Mouse (Mus musculus): ENCODE results near the gene Ccdc85a. TPM values are rescaled to one million over a fixed set of nuclear protein-coding genes. Genes with fewer than 3 reads are reported as not detected.

Ccdc85a gene
- 0.12 and 0.25 TPM in 2 replicates for total RNA-seq (2017)

DNA sequence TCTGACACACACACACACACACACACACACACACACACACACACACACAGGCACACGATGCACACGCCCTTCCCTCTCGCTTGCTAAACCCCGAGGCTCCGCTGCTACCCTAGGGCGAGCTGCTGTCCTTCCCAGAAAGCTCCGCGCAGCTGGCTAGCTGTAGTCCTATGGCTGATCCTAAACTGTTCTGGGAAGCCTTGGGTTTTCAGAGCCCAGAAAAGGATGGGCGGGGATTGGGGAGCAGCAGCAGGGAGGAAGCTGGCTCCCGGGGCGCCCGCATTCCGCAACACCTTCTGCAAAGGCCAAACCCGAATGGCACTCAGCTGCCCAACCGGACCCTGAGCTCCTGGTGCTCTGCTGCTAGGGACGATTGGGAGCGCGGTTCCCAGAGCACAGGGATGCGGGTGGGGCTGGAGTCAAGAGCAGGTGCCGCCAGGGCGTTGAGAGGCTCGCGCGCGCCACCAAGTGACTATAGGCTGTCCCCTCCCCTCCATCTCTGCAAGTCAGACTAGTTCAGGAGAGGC is at the start of gene Ccdc85a:
Ccdc85a (minus strand) TSS at position 414 of the 524 bp plus-strand sequence.
- ATAC-seq (ENCODE audit: extremely low read depth, insufficient number of reproducible peaks, low FRiP score, poor library complexity, severe bottlenecking): no peak

DNA sequence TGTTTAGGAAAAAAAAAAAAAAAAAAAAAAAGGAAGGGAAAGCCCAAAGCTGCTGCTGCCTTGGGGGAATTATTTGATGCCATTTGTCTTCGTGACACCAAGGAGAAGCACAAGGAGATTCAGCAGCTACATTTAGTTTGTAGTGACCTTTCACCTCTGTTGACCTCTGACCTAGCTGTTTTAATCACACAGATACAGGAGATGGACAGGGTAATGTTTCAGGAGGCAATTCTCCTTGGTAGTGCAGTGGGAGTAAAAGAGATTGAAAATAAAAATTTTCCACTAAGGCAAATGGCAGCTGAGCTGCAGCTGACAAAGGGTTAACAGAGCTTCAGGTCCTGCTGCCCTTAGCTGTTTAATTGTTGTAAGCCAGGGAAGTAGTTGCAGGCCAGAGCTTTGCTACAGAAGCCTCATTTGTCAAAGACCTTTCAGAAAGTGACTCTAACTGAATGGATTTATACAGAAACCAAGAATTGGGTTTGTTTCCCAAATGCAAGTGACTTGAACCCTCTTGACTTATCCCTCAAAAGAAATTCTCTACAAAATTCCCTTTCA is 49.5 kb upstream of the Ccdc85a start:
- no peak for ATAC-seq (ENCODE audit: extremely low read depth, insufficient number of reproducible peaks, low FRiP score, poor library complexity, severe bottlenecking)

DNA sequence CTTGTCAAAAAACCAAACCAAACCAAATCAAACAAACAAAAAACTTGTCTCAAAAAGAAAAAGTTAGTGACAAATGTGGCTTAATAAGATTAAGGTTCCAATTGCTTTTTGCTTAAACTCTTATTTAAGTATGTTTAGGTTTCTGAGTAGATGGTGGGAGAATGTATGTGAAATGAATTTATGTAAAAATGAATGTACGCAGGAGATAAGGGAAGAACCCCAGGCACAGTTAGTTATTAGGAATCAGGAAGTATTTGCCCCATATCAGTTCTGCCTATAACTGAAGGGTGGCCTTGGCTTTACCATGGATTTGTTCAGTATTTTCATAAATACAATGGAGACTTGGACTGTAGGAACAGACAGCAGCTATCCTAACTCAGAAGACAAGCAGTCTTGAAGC is 49.0 kb upstream of the Ccdc85a start:
- no peak for ATAC-seq (ENCODE audit: extremely low read depth, insufficient number of reproducible peaks, low FRiP score, poor library complexity, severe bottlenecking)

DNA sequence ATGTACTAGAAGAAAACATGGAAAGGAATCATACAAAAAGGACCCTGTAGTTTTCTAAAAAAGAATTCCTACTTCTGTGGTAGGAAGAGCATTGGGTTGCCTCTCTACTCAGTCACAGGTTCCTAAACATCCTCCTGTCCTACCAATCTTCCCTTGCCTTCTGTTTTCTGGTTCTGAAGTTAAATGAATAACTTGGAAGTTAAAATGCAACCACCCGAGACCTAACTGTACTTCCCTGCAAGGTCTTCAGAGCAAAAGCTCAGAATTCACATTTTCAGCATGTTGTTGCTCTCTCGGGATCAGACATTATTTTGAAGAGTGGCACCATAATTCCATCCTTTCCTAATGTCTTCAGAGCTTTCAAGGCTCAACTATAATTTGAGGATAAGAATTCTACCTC is 46.6 kb upstream of the Ccdc85a start:
- ATAC-seq (ENCODE audit: extremely low read depth, insufficient number of reproducible peaks, low FRiP score, poor library complexity, severe bottlenecking): no peak

DNA sequence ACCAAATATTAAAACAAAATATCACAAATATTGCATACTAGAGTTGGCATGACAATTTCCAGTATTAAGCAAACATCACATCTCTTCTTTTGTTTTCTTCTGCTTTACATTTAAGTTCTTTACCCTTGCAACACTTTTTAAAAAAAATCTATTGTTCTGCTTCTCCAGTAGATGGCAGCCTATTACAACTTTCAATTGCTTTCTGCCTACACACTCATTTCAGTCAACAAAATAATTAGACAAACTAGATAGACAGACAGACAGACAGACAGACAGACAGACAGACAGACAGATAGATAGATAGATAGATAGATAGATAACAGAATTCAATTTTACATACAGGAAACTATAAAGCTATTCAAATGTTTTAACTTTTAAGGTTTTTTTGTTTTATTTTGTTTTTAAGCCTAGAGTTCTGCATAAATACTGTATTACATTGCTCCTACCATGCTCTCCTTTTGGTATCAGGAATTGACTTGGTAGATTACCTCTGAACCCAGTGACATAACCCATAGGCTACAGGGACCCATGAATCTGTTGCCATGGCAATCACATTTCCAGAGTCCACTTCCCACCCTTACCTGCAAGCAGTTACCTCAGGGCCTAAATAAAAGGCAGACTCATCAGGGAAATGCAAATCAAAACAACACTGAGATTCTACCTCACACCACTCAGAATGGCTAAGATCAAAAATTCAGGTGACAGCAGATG is 26.8 kb upstream of the Ccdc85a start:
- no peak for ATAC-seq (ENCODE audit: extremely low read depth, insufficient number of reproducible peaks, low FRiP score, poor library complexity, severe bottlenecking)

DNA sequence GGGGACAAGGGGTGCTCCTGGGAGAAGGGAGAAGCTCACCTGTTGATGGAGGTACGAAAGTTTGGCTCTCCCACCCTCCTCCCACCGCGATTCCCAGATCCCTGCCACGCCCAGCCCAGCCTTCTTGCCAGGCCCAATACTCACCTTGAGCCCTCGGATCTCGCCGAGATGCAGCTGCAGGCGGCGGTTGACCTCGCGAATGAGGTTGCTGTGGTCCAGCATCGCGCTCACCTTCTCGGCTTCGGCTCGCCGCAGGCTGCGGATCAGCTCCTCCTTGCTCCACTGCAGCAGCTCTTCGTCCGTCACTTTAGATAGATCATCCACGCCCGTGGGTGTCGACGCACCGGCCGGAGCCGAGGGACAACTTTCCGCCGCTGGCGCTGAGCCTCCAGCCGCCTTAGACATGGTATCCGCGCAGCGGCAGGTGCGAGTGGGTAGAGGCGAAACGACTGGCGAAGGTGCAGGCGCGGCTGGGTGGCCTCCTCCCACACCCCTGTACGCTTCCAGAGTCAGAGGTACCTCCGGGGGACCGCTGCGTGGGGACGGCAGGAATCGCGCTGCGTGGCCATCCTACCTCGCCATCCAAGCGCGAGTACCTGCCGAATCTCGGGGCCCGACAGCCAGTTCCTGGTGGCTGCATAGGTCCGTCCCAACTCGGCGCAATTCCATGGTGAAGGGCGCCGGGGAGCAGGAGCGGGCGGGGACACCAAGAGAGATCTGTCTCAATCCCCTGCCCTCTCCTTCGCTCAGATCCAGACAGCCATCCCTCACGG is 800 bp downstream of the Ccdc85a start:
- ATAC-seq (ENCODE audit: extremely low read depth, insufficient number of reproducible peaks, low FRiP score, poor library complexity, severe bottlenecking): no peak

DNA sequence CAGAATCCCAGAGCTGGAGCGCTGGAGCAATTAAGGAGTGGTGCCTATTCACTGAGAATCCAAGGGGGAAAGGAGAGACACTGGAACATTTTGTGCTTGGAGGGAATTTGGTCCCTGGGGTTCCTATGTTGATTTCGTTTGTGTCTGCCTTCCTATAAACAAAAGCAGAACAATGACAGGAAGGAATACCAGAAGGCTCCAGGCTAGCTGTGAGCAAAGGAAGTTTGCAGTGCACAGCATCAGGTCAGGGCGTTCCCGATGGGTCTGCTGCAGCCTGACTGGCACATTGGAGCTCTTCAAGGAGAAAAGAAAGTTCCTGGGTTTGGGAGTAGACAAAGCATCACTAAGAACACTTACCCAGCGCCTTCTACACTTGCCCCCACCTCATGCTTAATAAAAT is 1.9 kb downstream of the Ccdc85a start:
- ATAC-seq (ENCODE audit: extremely low read depth, insufficient number of reproducible peaks, low FRiP score, poor library complexity, severe bottlenecking): no peak

DNA sequence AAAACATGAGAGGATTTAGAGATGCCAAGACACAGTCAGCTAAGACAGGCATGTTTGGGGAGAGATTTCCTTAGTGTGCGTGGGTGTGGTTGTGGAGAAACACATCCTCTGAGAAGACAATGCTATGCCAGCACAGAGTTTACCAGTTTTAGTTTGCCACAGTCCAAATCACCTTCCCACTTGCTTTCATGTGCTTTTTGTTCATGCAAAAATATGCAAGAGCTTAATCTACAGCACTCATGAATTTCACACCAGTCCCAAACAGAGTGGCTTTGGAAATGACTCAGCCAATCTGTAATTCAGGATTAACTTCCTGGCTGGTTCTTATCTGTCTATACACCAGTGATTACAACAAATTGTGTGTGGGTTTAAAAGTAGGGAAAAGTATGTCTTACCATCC is 11.7 kb downstream of the Ccdc85a start:
- no peak for ATAC-seq (ENCODE audit: extremely low read depth, insufficient number of reproducible peaks, low FRiP score, poor library complexity, severe bottlenecking)

DNA sequence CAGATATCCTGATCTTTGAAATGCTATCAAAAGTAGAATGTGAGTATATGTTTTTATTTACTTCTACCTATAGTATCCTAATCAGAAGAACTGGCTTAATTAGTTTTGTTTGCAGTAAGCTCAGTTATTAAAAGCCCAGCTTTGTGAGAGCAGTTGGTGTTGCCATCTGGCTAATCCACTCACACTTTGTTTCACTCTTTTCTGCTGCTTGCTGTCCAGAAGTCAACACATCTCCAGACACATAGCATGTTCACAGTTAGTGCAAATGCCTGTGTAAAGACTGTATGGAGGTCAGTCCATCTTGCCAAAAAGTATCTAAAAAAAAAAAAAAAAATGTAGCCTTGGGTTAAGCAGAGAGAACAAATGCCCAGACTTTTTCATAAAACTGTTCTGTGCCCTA is 27.7 kb downstream of the Ccdc85a start:
- no peak for ATAC-seq (ENCODE audit: extremely low read depth, insufficient number of reproducible peaks, low FRiP score, poor library complexity, severe bottlenecking)

DNA sequence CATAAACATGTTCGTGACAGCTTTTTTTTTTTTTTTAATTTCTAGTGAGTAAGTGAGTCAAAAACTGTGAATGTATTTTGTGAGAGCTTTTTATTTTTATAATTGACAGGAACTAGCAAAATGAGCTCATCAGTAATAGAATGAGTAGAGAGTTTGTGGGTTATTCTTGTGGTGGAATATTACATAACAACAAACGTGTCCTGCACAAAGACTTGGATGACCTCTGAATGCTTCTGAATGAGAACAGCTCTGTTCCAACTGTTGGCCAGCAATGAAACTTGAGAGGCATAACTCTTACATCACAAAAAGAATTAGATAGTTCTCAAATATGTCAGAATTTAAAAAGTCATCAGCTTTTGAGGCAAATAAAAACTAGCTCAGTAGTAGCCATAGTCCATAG is 40.7 kb downstream of the Ccdc85a start:
- ATAC-seq (ENCODE audit: extremely low read depth, insufficient number of reproducible peaks, low FRiP score, poor library complexity, severe bottlenecking): no peak

DNA sequence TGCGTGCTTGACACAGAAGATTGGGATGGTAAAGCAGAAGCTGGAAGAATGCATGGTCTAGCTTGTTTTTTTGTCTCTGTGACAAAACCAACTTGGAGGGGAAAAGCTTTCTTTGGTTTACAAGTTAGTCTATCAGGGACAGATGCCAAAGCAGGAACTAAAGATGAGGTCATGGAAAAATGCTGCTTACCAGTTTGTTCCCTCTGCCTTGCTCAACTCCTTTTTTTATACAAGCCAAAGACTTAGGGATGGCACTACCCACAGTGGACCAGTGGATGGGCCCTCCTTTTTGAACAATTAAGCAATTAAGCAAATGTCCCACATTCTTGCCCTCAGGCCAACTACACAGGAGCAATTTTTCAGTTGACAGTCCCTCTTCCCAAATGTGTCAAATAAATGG is 42.8 kb downstream of the Ccdc85a start:
- ATAC-seq (ENCODE audit: extremely low read depth, insufficient number of reproducible peaks, low FRiP score, poor library complexity, severe bottlenecking): no peak

DNA sequence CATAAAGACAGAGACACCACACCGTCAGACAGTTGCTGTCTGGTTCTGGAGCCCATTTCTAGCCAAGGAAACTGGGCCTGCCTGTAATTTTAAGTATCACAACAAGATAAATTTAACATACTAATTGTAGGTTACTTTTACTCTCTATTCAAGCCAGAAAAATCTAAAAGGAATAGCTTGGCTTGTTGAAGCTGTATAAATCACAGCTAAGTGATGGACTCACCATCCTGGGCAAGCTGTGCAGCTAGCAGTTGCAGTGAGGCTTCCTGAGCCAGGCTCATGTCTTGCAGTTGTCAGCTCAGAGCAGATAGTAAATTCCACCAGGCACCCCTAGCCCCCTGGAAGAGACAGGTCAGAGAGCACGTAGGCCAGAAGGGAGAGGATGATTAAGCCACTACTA is 50.8 kb downstream of the Ccdc85a start:
- ATAC-seq (ENCODE audit: extremely low read depth, insufficient number of reproducible peaks, low FRiP score, poor library complexity, severe bottlenecking): no peak

DNA sequence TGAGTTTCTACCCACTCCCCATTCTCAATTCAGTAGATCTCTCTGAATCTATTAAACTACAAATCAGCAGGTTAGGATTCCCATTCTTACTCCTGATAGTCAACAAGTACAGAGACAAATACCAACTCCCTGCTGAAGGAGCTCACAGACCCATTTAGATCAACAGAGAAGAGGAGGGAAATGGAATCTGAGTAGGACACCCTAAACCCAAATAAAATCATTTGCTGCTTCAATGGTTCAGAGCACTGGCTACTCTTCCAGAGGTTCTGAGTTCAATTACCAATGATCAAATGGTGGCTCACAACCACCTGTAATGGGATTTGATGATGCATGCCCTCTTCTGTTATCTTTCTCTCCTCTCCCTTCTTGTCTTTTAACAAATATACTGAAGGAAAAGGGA is 82.9 kb downstream of the Ccdc85a start:
- no peak for ATAC-seq (ENCODE audit: extremely low read depth, insufficient number of reproducible peaks, low FRiP score, poor library complexity, severe bottlenecking)

DNA sequence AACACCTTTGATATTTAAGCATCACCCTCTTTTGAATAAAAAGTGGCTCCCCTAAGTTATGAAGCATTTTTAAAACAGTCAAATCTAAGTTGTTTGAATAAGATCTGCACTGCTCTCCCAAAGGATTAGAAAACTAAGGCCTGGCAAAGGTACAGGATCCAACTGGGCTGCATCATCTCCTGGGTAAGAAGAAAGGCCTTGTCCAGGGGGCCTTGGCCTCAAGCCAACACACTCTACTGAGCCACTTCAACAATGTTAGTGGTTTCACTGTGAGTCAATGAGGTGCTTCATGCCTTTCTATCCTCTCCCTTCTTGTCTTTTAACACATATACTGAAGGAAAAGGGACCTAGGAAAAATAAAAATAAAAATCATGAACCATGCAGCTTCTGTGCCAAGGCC is 87.1 kb downstream of the Ccdc85a start:
- ATAC-seq (ENCODE audit: extremely low read depth, insufficient number of reproducible peaks, low FRiP score, poor library complexity, severe bottlenecking): no peak

DNA sequence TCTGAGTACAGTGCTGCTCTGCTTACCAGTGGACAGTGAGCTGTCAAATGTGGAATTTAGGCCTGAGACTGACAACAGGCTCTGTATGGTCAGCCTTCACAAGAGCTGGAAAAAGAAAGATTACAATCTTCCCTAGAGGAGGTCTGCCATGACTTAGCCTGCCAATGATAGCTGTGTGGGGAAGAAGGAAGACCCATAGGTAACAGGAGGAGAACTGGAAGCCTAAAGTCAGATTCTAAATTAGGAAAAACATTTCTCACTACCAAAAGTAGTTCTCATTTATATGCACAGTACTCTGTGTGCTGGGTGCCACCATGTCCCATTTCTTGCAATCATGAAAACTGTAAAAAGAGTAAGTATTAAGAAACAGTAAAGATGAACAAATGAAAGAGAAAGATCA is 90.8 kb downstream of the Ccdc85a start:
- no peak for ATAC-seq (ENCODE audit: extremely low read depth, insufficient number of reproducible peaks, low FRiP score, poor library complexity, severe bottlenecking)

DNA sequence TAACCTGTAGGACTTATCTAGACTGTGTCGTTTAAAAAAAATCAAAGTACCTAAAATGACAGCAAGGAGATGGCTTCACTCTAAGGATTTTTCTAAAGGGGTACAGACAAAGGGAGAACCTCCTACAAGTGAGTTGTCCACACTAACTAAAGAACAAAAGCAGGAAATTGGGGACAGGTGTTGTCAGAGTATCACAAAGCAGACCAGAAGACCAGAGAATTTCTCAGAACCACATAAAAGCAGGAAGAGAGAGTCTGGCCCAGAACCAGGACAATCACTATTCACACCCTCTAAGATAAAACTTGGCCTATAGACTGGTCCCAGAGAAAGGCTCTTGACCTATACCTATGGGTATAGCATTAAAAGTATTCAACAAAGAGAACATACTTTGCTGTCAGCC is 92.8 kb downstream of the Ccdc85a start:
- ATAC-seq (ENCODE audit: extremely low read depth, insufficient number of reproducible peaks, low FRiP score, poor library complexity, severe bottlenecking): no peak

DNA sequence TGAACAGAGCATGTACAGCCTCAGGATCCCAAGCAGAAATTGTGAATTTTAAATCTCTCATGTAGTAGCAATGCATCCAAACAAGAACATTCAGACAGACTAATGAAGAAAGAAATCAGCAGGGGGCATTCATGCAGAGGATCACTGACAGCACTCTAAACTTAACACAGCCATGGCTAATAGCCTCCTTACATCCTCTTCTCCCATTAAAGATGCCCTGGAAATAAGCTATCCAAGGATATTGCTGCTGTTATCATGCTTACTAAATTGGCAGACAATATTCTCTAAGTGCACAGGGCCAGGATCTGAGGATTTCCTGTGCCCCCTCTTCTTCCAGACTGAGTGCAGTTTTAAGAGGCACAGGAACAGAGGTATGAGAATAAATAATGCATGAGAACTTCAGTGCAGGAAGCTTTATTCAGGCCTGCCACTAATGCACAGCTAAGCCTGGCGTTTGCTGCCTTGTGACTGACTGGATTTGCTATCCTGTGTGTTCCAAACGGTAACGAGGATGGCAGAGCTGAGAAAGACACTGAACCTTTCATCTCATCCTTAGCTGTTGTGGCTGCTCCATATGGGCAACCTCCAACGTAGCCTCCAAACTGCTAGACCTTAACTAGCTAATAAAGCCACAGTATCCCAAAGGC is 99.9 kb downstream of the Ccdc85a start:
- no peak for ATAC-seq (ENCODE audit: extremely low read depth, insufficient number of reproducible peaks, low FRiP score, poor library complexity, severe bottlenecking)

DNA sequence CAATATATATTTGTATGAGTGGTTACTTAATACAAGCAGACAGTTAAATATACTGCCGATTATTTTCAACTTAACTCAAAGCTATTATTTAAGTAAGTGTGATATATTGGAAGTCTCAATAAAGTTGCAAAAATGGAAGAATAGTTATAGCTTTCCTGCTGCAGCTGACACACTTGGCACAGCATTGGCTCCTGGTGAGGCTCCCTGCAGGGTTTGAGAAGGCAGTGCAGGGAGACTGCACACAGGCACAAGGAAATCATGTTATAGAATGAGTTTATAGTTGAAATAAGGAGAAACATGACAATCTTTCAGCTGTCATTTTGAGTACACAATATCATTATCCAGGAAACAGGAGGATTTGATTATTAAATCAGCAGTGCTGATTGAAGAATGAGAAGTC is 107.0 kb downstream of the Ccdc85a start:
- ATAC-seq (ENCODE audit: extremely low read depth, insufficient number of reproducible peaks, low FRiP score, poor library complexity, severe bottlenecking): no peak

DNA sequence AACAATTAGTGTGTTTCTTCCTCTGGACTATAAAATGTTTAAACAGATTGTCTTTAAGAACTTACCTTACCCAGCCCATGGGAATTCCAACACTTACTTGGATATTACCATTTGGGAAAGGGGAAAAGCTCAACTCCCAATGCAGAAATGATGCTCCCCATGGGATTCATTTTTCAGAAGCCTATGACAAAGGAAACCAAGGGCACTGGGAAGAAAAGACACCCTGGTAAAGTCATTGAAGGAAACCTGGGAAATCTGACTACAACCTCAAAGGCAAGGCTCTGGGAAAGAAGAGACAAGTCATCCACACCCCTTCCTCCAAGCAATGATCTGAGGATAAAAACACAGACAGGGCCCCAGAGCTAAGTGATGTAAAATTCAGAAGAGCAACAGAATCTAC is 118.4 kb downstream of the Ccdc85a start:
- no peak for ATAC-seq (ENCODE audit: extremely low read depth, insufficient number of reproducible peaks, low FRiP score, poor library complexity, severe bottlenecking)

DNA sequence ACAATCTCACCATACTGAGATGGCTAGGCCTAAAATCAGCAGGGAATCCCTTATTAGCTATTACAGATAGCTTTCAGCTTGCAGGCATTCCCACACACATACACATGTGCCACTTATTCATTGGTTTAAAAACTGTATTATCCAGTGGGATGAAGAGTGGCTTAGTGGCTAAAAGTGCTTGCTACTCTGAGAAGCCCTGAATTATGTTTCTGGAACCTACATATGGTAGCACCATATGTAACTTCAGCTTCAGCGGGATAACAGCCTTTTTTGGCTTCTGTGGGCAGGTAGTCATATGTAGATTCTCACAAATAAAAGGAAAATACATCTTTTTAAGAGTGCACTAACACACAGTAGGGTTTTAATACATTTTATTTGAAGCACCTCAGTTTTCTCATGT is 119.2 kb downstream of the Ccdc85a start:
- ATAC-seq (ENCODE audit: extremely low read depth, insufficient number of reproducible peaks, low FRiP score, poor library complexity, severe bottlenecking): no peak
